27 mouse cellular contexts compared by ENCODE assay signal in the genomic region with DNA sequence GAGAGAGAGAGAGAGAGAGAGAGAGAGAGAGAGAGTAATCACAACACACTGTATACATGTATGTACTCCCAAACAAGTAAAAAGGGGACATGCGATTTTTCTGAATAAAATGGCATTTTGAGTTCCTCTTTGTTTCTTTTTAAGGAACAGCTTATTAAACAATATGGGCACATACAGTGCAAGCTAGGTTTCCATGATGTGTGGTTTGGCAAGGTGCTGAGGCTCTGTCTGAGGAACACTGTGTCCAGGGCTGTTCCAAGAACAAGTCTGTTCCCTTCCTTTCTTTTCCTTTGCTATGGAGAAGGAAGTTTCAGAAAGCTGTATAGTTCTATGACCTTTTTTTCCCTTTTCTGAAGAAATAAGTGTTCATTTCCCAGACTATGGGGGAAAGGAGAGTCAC. TPM values are rescaled to one million over a fixed set of nuclear protein-coding genes. Genes with fewer than 3 reads are reported as not detected.
DNase-seq lines count a peak whose midpoint lies in the region; ATAC-seq and TF ChIP-seq lines count a peak whose summit lies in the region.
"Had no signal": no experiment of that assay in that cellular context is flagged by ENCODE, and none has a peak within 500 bp of the region (broad histone marks: within the 10 kb centered on the region; RNA-seq: fewer than 3 reads in every experiment).

No protein-coding gene starts in this region.

- H3K4me1 ChIP-seq in lung, postnatal 0 days (ENCODE audit: insufficient read depth, low read depth, low read length): no peaks in the 10 kb centered on the region
- peaks cover 64% of the 10 kb centered on the region for H3K4me1 ChIP-seq in bone marrow macrophage, adult 2 months (ENCODE audit: control insufficient read depth, insufficient read depth, low read length)
- H3K4me1 ChIP-seq: embryonic facial prominence, embryonic 12.5 days; embryonic facial prominence, embryonic 15.5 days; heart, embryonic 10.5 days; heart, embryonic 13.5 days had no signal

- H3K9me3 ChIP-seq in lung, postnatal 0 days (ENCODE audit: low read length): no peaks in the 10 kb centered on the region
- H3K9me3 ChIP-seq: embryonic facial prominence, embryonic 12.5 days; embryonic facial prominence, embryonic 15.5 days; heart, embryonic 10.5 days; heart, embryonic 13.5 days had no signal

- H3K4me3 ChIP-seq in lung, postnatal 0 days (ENCODE audit: low read depth, low read length): no peak overlapping the region
- no peak overlapping the region for H3K4me3 ChIP-seq in bone marrow macrophage, adult 2 months (ENCODE audit: insufficient read depth, low read length)
- H3K4me3 ChIP-seq: embryonic facial prominence, embryonic 12.5 days; embryonic facial prominence, embryonic 15.5 days; gastrocnemius, adult 2 months; heart, embryonic 10.5 days; heart, embryonic 13.5 days had no signal

- TF ChIP-seq POLR2A in bone marrow macrophage, adult 2 months (IDR thresholded peaks at IDR 0.05; ENCODE audit: borderline replicate concordance, low read depth, low read length): no peak

- H3K4me2 ChIP-seq in lung, postnatal 0 days (replicated peaks; ENCODE audit: low read depth, low read length): no peak overlapping the region
- H3K4me2 ChIP-seq: embryonic facial prominence, embryonic 12.5 days; embryonic facial prominence, embryonic 15.5 days; heart, embryonic 13.5 days; hindbrain, embryonic 14.5 days had no signal

- no peak for TF ChIP-seq EP300 in lung, postnatal 0 days (IDR thresholded peaks at IDR 0.05)

- WGBS in lung, postnatal 0 days: 83% methylated on average over 1 of the region's 1 CpGs

- no peaks in the 10 kb centered on the region for H3K27me3 ChIP-seq in lung, postnatal 0 days (replicated peaks; ENCODE audit: insufficient read depth, low read length)
- H3K27me3 ChIP-seq: embryonic facial prominence, embryonic 12.5 days; embryonic facial prominence, embryonic 15.5 days; heart, embryonic 13.5 days had no signal

- no peak; the same call in 1 of the 2 replicates for ATAC-seq in lung, postnatal 0 days
- peak; percentile 51 for ATAC-seq in granulocyte monocyte progenitor cell, adult 5-6 weeks (replicated peaks; ENCODE audit: poor library complexity, severe bottlenecking)
- peak; percentile 62 for ATAC-seq in megakaryocyte progenitor cell, adult 5-6 weeks (replicated peaks; ENCODE audit: poor library complexity)
- ATAC-seq: CD4-positive, CD25-positive, alpha-beta regulatory T cell, adult 4 months; forebrain, embryonic 14.5 days; forebrain, postnatal 0 days; hindbrain, postnatal 0 days had no signal

- H3K27ac ChIP-seq in lung, postnatal 0 days (ENCODE audit: low read length): no peak overlapping the region
- peak overlapping the region; percentile 64 for H3K27ac ChIP-seq in bone marrow macrophage, adult 2 months (ENCODE audit: insufficient read depth, low read depth, low read length)
- H3K27ac ChIP-seq: embryonic facial prominence, embryonic 12.5 days; embryonic facial prominence, embryonic 15.5 days; gastrocnemius, adult 2 months; heart, embryonic 10.5 days; heart, embryonic 13.5 days; hindbrain, embryonic 14.5 days; hindbrain, postnatal 0 days had no signal

- H3K9ac ChIP-seq in lung, postnatal 0 days (replicated peaks; ENCODE audit: low read depth): no peak overlapping the region
- H3K9ac ChIP-seq: embryonic facial prominence, embryonic 12.5 days; embryonic facial prominence, embryonic 15.5 days; forebrain, postnatal 0 days; heart, embryonic 13.5 days; hindbrain, embryonic 14.5 days had no signal

- TF ChIP-seq CTCF in lung, postnatal 0 days (IDR thresholded peaks at IDR 0.05): no peak
- no peak for TF ChIP-seq CTCF in bone marrow macrophage, adult 2 months (IDR thresholded peaks at IDR 0.05; ENCODE audit: low read depth, low read length)

- H3K36me3 ChIP-seq in lung, postnatal 0 days (ENCODE audit: insufficient read depth, low read length): no peaks in the 10 kb centered on the region
- H3K36me3 ChIP-seq: embryonic facial prominence, embryonic 12.5 days; embryonic facial prominence, embryonic 15.5 days; heart, embryonic 10.5 days; heart, embryonic 13.5 days had no signal

- DNase-seq in lung, postnatal 36 days: peak; percentile 46
- DNase-seq in lung, postnatal 0 days (ENCODE audit: low spot score): no peak
- no peak for DNase-seq in neural tube, embryonic 10.5 days (ENCODE audit: extremely low spot score, low spot score)
- no peak for DNase-seq in thymus, postnatal 36 days
- DNase-seq: adrenal gland, adult 8-10 months; adrenal gland, postnatal 25 days; cerebellum, adult 18-20 months; cerebellum, adult 9-10 months; cerebellum, postnatal 14 days; forebrain, postnatal 0 days; gastrocnemius, adult 2 months; gastrocnemius, postnatal 14 days; heart, postnatal 14 days; heart, postnatal 4 days had no signal

RNA-seq across cellular contexts. Expression of gene Mrc1, which starts 24.9 kb away (rescaled TPM):
- polyA plus RNA-seq in lung, postnatal 0 days (2015; fragmentation: Nextera tagmentation; extraction: Ambion mirVana): 8.2 and 8.7 TPM in 2 replicates
- 471 and 498 TPM in 2 replicates for polyA plus RNA-seq in bone marrow macrophage, adult 2 months (2012; ENCODE audit: insufficient read depth, insufficient read length, missing spikeins)
- total RNA-seq in granulocyte monocyte progenitor cell, adult 5-6 weeks (2014; fragmentation: Nextera tagmentation): 0.88 and 1.4 TPM in 2 replicates
- total RNA-seq in granulocyte monocyte progenitor cell, adult 5-6 weeks (2017): 0.82 and 1.1 TPM in 2 replicates
- 0.85 and 1.4 TPM in 2 replicates for total RNA-seq in megakaryocyte progenitor cell, adult 5-6 weeks (2015)
- total RNA-seq in megakaryocyte progenitor cell, adult 5-6 weeks (2017): 1.4 and 2.1 TPM in 2 replicates

RNA-seq across cellular contexts. Expression of gene Tmem236, which starts 30.0 kb away (rescaled TPM):
- 0.07 TPM in 1 of 2 replicates, not detected in the other for polyA plus RNA-seq in lung, postnatal 0 days (2015; fragmentation: Nextera tagmentation; extraction: Ambion mirVana)
- 0.36 TPM in 1 of 2 replicates, not detected in the other for polyA plus RNA-seq in bone marrow macrophage, adult 2 months (2012; ENCODE audit: insufficient read depth, insufficient read length, missing spikeins)
- not detected in 2 replicates for total RNA-seq in granulocyte monocyte progenitor cell, adult 5-6 weeks (2014; fragmentation: Nextera tagmentation)
- not detected in 2 replicates for total RNA-seq in granulocyte monocyte progenitor cell, adult 5-6 weeks (2017)
- not detected in 2 replicates for total RNA-seq in megakaryocyte progenitor cell, adult 5-6 weeks (2015)
- 0.10 and 0.12 TPM in 2 replicates for total RNA-seq in megakaryocyte progenitor cell, adult 5-6 weeks (2017)
- total RNA-seq: heart, adult 18-20 months had no signal
- polyA plus RNA-seq: CD4-positive, CD25-positive, alpha-beta regulatory T cell, adult 4 months; forebrain, embryonic 11.5 days; forebrain, embryonic 14.5 days; heart, embryonic 10.5 days had no signal
